Mouse (Mus musculus) 416B (cell line): ENCODE results near the gene Ralb.

Source experiments
- DNase-seq: peaks from one replicate; pipeline ENCODE4 v3.0.0; 2011; ENCODE audit warnings: low read depth

Ralb gene

DNA sequence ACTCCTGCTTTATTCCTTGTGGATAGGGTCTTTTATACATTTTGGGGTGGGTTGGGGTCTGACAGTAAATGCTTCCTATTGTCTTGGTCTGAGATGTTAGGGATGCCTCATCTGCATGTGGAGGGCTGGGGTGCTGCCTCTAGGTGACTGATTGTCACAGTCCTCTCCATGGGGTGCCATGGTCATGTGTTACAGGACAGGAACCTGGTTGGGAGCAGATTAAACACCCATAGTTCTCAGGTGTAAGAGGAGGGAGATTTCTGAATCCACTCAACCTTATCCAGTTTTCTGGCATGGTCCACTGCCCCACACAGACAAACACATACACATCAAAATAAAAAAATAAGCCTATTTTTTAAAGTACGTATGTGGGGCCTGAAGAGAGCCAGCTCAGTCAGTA is 12.1 kb downstream of the Ralb start:
- DNase-seq = no peak

DNA sequence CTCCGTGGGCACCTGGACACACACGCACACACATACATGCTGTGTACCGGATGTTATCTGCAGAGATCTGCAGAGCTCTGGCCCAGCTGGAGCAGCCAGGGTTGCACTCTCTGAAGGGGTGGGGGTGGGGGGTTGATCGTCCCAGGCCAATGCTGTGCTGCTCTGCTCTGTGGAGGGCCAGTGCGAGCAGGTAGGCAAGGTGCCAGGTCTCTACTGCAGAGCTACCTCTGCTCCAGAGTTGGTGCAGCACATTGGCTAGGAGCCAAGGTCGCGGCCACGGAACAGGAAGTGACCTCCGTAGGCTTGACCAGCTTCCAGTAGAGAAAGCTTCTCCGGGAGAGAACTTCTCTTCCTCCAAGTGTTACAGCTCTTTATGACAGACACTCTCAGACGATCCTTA is 12.5 kb downstream of the Ralb start:
- peak; percentile 89 for DNase-seq

DNA sequence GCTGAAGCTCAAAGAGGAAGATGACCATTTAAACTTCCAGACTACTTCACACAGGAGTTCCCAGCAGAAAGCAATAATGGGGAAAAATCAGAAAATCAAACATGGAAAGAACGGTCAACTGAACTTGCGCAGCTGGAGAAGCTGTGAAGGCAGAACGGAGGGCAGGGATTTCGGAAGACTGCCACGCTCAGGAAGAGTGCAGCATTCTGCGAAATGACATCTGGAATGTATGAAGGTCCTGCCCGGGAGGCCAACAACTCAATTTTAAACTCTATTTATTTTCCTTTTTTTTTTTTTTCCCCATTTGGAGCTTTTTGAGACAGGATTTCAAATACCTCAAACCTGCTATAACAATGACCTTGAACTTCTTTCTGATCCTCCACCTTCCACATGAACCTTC is 13.8 kb downstream of the Ralb start:
- no peak for DNase-seq

DNA sequence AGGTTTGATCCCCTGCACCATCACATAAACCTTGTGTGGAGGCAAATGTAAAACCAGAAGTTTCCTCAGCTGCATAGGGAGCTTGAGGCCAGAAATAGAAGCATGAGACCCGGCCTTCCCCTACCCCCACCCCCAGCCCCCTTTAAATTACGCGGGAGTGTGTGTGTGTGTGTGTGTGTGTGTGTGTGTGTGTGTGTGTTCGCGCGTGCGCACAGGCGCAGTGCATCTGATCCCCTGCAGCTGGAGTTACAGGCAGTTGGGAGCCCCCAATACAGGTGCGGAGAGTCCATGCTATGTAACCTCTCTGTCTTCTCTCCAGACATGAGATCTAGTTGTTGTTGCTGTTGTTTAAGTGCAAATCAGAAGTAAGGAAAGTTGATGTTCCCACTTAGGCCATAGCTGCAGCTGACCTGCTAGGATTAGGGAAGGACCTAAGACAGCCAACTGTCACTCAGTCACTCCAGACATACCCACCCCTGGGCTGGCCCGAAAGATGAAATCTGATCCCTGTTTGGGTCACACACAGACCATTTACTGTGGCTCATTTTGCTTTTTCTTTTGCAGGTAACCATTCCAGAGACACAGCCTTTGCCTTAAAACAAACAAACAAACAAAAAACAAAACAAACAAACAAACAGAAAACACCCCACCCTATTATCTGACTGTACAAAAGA is 16.5 kb downstream of the Ralb start:
- DNase-seq = no peak

DNA sequence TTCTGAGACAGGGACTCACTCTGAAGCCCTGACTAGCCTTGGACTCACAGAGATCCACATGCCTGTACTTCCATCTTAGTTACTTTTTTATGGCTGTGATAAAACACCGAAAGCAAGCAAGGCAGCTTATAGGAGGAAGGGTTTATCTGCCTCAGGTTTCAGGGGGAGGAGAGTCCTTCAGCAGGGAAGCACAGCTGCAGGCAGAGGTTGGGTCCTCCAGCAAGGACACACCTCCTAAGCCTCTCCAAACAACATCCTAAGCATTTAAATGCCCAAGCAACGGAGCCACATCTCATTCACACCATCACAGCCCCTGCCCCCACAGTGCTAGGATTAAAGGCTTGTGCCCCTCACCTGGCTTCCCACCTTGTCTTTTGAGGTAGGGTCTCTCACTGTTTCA is 18.8 kb downstream of the Ralb start:
- no peak for DNase-seq

DNA sequence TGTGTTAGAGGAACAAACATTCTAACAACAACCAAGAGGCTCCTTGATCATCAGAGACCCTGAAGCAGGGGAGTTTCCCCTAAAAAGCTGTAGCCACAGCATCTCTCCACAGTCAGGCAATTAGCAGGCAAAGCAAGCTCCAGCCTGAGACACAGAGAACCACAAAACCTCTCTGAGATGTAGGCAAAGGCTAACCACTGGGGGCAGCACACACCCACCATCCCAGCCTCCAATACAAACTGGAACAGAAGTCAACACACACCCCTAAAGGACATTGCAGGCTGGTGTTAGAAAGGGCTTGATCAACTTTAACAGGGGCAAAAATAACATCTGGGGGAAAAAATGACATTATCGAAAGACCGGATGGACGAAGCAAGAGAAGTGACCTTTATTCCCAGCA is 20.1 kb downstream of the Ralb start:
- peak; percentile 63 for DNase-seq

DNA sequence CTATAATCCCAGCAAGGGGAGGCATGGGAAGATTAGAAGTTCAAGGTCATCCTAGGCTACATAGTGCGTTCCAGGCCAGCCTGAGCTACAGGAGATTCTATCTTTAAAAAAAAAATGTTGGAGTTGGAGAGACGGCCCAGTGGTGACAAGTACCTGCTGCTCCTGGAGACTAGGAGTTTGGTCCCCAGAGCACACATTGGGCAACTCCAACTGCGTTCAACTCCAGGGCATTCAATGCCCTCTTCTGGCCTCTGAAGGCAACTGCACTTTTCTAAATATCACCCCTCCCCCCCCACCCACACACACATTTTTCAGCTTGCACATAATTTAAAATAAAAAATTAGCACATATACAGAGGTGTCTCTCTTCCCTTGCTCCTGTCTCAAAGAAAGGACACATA is 21.7 kb downstream of the Ralb start:
- peak; percentile 22 for DNase-seq

DNA sequence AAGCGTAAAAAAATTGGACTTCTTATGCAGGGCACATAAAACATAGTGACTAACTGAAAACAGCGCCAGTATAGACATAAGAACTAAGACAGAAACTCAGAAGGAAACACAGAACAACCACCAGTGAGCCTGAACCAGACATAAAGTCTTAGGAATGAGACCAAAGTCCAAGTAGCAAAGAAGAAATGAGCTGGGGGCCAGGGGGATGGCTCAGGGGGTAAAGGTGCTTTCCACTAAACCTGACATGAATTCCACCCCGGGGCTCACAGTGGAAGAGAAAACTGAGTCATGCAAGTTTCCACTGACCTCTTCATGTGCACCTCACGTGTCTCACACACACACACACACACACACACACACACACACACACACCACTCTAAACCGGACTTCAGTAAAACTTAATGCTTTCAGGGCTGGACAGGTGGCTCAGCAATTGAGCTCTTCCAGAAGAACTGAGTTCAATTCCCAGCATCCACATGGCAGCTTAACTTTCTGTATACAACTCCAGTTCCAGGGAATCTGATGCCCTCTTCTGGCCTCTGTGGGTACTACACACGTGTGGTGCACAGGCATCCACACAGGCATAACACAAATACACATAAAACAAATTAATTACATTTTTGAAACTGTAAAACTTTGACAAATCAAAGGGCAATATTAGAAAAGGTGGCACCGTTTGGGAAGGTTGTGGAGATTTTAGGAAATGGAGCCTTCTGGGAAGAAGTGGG is 23.2 kb downstream of the Ralb start:
- DNase-seq = no peak

DNA sequence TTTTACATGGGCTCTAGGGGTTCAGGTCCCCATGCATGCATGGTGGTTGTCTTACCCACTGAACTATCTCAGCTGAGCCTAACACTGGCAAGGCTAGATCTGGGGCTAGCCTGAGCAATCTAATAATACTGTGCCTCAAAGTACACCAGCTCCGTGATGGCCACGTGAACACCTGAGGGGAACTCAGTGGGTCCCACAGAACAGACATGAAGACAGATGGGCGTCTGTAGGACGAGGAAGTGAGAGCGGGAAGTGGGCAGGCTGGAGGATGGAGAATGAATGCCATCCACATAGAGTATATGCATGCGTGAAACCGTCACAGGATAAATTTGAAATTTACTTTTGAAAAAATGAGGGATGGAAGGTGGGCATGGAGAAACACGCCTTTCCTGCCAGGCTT is 23.9 kb downstream of the Ralb start:
- DNase-seq = no peak

DNA sequence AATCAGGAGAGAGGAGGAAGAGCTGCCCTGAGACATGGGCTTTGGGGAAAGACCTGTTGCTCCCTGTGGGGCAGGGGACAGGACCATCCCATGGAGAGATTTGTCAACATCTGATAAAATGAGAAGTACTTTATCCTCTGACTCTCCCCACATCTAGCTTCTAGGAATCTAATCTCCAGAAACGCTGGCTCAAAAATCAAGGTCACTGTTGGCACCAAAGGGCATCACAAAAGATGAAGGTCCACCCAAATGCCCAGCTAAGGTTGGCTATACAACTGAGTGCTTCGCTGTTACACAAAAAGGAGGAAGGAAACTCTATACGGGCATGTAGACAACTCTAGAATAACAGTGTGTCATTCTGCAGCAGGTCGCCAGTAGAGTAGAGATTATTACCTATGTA is 25.0 kb downstream of the Ralb start:
- no peak for DNase-seq

DNA sequence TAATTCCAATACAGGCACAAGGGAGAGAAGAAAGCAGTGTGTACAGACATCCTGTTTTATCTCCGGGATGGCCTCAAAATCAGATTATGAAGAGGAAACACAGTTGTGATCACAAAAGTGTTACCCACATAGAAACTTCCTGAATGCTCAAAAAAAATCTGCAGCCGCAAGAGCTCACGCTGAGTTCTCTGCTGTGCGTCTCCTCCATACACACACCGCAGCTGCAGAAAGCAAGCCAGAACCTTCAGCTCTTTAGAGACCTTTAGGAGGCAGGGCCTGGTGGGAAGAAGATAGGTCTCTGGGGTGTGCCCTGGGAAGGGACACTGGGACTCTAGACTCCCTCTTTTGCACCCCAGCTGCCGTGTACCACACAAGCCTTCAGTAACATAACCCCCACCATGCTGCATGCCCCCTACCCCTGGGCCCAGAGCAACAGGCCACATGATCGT is 27.7 kb downstream of the Ralb start:
- DNase-seq = peak; percentile 92

DNA sequence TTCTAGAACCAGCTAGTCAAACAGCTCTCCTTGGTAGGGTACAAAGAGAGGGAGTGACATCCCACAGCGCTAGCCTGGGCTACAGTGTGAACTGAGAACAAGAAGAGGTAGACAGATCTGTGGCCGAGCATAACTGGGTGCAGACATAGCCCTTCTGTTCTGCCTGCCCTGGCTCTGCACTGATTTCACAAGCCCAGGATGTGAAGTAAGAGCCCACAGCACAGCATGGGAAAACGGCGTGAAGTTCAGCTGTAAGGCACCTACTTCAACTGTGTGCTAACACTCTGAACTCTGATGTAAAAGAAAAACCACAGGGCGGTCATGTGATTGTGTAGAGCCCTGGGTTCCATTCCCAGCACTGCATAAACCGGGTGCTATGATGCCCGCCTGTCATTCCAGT is 29.9 kb downstream of the Ralb start:
- peak; percentile 65 for DNase-seq

DNA sequence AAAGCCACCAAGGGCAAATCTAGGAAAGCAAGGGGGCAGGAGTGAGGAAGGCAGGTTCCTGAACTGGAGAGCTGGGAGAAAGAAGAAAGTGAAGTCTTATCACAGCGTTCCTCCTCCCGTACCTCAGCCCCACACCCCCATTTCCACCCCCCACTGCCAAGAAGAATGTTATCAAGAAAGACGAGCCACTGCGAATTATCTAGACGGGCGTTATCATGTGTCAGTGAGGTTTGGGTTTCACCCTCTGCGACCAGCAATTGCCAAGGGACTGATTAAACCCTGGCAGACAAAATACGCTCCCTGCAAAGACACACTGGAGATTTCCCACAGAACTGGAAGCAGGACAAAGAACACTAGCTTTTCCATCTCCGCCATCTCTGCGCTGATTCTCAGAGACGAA is 31.9 kb downstream of the Ralb start:
- no peak for DNase-seq

DNA sequence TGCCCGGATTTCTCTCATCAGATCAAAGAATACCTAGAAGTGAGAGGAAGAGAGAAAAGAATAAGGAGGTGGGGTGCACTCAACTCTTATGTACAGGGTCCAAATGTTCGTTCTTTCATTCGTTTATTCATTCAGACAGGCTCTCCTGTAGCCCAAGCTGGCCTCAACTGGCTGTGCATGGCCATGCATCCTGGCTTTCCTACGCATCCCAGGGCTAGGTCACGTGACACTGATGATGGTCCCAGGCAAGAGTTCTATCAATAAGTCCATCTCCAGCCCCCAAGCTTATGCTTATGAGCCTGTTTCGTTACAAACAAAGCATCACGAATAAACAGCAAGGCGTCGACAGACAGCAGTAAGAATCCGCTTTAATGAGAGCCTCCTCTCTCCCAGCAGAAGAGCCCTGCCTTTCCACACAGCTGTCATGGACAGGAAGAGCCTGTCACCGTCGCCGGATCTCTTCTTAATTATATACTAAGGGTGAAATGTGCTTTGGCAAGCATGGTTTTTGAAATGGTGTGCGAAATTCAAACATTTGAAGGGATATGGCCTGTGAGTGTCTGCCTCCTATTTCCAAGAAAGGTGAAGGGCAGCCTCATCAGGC is 32.7 kb downstream of the Ralb start:
- no peak for DNase-seq

DNA sequence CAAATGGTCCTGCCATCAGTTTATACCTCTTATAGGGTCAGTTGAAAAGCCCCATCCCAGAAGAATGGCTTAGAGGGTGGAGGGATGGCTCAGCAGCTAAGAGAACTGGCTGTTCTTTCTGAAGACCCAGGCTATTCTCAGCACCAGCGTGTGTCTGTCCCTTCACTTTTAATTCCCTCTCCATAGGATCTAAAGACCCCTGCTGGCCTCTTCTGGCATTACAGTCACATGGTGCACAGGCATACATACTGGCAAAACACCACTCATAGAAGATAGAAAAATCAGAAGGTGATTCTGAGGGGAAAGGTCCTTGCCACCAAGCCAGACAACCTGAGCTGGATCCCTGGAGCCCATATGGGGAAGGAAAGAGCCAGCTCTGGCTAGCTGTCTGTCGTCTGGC is 41.2 kb downstream of the Ralb start:
- DNase-seq = peak; percentile 70

DNA sequence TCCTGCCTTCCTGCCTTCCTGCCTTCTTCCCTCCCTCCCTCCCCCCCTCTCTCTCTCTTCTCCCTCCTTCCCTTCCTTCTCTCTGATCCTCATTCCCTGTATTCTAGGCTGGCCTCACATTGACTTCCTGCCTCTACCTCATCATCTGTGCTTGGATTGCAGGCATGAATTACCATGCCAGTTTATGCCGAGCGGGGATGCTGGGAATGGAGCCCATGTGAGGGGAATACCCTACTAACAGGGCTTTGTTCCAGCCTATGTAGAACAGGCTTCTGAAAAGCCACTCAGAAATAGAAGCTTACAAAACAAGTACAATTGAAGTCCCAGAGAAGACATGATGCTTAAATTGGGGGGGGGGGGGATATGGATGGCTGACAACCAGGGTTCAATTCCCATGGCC is 44.5 kb downstream of the Ralb start:
- DNase-seq = no peak

DNA sequence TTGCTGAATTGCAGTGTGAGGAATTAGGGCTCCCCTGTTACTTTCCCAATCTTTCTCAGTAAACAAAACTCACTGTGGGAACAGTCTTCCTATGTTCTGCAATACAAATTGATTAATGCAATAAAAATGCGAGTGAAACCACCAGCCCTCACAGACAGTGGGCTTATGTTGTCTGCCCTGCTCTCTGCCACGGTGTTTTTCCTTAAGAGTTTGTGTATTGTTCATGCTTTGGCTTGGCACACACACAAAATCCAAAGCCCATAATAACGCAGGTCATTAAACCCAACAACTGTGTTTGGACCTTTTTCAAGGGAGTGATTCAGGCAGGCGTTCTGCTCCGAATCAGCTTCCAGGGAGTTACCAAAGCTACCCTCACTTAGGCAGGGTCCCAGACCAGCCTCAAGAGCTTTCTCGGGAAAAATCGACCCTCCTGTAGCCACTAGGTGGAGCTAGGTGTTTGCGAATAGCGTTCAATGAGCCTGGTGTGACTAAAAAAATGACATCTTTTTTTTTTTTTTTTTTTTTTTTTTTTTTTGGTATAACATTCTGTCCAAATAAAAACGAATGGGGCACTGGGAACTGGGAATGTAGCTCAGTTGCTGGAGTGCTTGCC is 46.5 kb downstream of the Ralb start:
- DNase-seq = peak; percentile 77

DNA sequence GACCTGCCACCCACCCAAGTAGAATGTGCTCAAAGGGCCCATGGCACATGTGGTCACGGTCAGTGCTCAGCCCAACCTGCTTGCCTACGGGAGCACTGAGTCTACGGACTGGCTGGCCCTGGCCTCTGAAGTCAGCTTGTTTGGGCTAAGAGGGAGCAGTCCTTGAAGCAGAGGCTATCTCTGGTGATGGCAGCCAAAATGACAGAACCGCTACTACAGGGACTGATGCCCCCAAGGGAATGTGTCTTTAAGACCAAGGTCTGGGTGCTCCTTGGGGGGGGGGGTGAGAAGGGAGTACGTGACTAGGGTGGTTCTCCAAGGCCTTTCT is 47.1 kb downstream of the Ralb start:
- peak; percentile 25 for DNase-seq

DNA sequence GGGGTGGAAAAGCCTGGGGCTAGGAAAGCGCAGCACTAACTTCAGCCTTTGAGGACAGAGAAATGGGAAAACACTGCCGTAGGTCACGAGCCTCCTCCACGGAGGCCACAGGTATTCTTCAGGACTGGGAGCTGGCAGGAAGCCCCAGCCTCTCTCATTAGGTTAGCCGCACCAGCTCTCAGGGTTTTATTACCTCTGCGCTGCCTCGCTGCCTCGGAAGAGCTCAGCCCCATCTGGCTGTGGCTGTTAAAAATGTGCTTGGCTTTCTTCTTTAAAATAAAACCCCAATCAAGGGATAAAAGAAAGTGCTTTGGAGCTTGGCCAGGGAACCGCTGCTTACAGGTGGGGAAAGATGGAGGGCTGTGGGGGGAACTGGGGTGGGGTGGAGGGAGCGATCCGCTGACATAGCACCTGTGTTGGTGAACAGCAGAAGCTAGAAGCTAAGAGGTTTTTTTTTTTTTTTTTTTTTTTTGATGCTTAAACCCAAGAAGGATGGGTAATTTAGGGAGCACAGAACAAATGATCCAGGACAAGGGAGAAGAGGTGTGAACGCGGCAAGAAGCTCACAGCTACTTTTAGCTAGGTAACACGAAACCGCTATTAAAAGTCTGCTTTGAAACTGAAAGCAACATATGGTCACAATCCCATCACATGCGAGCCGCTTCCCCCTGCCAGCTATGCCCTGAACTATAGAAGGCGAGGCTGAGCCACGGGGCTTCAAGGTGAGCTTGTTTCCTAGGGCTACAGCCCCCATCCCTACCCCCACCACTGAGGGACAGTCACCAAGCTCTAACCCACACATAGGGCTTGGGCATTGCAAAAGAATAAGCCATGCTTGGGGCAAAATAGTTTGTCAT is 47.7 kb downstream of the Ralb start:
- DNase-seq = peak; percentile 43

DNA sequence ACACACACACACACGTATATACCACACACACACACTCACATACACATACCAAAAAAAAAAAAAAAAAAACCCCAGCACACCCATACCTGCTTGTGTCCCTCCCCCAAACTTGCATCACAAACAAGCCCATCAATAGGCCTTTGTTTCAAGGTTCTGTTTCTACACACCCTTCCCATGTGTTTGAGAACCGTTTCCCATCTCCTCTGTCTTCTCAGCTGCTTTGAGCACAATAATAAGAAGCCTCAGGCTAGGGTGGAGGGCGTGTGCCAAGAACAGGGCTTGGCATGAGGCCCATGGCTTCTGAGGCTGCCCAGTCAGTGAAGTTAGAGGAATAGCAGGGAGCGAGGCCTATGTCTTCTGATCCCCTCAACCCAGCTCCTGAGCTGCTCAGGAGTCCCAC is 50.9 kb downstream of the Ralb start:
- no peak for DNase-seq

DNA sequence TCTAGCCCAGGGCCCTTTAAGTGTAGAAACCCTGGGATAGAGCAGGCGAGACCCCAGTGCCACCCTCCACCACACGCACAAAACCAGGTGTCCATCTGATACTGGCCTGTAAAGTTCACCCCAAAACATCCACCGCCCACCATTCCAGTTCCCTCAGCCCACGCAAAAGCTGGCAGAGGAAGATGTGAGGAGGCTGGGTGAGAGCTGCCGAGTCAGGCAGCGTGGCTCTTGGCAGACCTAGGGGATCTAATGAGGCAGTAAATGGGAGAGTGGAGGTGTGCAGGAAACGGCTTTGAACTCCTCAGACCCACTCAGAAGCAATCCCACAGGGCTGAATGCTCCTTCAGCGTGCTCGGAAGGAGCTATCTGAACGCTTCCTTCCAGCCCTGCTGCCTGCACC is 53.2 kb downstream of the Ralb start:
- DNase-seq = no peak

DNA sequence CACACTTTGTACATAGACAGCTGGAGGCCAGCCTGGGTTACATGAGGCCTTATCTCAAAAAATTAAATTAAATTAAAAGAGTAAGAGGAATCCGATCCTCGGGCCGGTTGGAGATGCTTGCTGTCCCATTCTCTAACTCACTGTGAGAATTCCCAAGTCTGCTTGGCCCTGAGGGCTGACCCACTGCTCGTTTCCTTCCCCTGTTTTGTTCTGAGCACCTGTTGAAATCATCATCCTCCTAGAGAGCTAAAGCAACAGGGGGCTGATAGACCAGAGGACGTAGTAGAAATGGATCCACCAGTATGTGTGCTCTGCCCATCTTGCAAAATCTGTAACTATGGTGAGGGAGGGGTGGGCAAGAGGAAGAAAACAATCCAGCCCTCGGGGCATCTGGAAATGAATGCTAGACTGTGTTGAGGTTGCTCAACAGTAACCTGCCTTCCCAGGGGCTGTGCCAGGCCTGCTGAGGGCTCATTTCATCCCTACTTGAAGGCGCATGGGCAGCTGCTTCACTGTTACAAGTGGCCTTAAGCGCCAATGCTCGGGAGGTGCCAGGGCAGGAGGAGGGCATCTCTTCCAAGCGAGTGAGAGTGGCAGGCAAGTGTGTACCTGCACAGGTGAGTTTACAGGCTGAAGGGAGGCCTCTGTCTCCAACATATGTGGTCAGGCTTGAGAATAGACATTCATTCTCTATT is 53.8 kb downstream of the Ralb start:
- no peak for DNase-seq
